Mouse (Mus musculus): ENCODE measurements around the gene Abca3.
"Not testable (repeated sequence)": the region's sequence is repeated elsewhere in the genome, so short reads cannot be mapped to it uniquely, and the experiment has no call there.

DNA sequence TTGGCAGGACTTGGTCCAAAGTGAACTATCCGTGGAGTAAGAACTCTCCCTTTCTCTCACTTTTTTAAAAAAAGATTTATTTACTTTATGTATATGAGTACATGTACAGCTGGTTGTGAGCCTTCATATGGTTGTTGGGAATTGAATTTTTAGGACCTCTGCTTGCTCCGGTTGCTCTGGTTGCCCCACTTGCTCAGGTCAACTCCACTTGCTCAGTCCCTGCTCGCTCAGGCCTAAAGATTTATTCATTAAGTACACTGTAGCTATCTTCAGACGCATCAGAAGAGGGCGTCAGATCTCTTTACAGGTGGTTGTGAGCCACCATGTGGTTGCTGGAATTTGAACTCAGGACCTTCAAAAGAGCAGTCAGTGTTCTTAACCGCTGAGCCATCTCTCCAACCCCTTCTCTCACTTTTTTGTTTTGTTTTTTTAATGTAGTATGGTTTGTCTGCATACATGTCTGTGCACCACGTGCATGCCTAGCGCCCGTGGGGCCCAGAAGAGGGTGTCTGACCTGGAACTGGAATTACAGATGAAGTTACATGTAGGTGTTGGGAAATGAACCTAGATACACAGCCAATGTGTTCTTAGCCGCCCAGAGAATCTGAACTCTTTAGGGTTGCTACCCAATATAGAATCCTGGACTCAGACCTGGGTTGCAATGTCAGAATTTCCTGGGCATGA lies 103.9 kb downstream of the Abca3 start:
- not testable (repeated sequence) for TF ChIP-seq CTCF, EP300 (IDR thresholded peaks at IDR 0.05; ENCODE audit: low read depth)
